Mouse (Mus musculus) hindbrain, embryonic 13.5 days (tissue): ENCODE data around the gene Stmn1. TPM values are rescaled to one million over a fixed set of nuclear protein-coding genes. Genes with fewer than 3 reads are reported as not detected.

ENCODE experiments used
- ATAC-seq: fragments of 200-750 bp; cut with Nextera tagmentation; 2 replicates; pipeline ENCODE4 v1.8.0; 2017; ENCODE audit warnings: moderate TSS enrichment; ENCODE audit not compliant: low FRiP score
- H3K27ac ChIP-seq: fragments of 300-500 bp; sonication (generic); 2 replicates; pipeline ENCODE4 v1.5.1; 2015; ENCODE audit warnings: inconsistent platforms, mild to moderate bottlenecking, moderate library complexity
- H3K27me3 ChIP-seq: fragments of 300-500 bp; sonication (generic); 2 replicates; pipeline ENCODE4 v1.6.1; 2015; ENCODE audit warnings: mild to moderate bottlenecking, inconsistent platforms
- H3K36me3 ChIP-seq: fragments of 300-500 bp; sonication (generic); 2 replicates; pipeline ENCODE4 v1.6.1; 2015; ENCODE audit warnings: mild to moderate bottlenecking, inconsistent platforms
- H3K4me1 ChIP-seq: fragments of 300-500 bp; sonication (generic); replicated peaks from 2 replicates; pipeline ENCODE4 v1.6.1; 2015; ENCODE audit warnings: inconsistent platforms
- H3K4me2 ChIP-seq: fragments of 300-500 bp; sonication (generic); 2 replicates; pipeline ENCODE4 v1.6.1; 2015; ENCODE audit warnings: inconsistent platforms, mild to moderate bottlenecking, moderate library complexity
- H3K4me3 ChIP-seq: fragments of 300-500 bp; sonication (generic); 2 replicates; pipeline ENCODE4 v1.5.1; 2015; ENCODE audit warnings: mild to moderate bottlenecking, inconsistent platforms
- H3K9ac ChIP-seq: fragments of 300-500 bp; sonication (generic); 2 replicates; pipeline ENCODE4 v1.6.1; 2015; ENCODE audit warnings: mild to moderate bottlenecking, inconsistent platforms
- H3K9me3 ChIP-seq: fragments of 300-500 bp; sonication (generic); 2 replicates; pipeline ENCODE4 v1.6.1; 2016; ENCODE audit warnings: inconsistent platforms
- WGBS: fragments of 180-500 bp; shearing (Covaris S2); methylation state at CpG from one replicate; pipeline ENCODE4 v1.1.7; 2015; 5-methylcytosine and 5-hydroxymethylcytosine counted together
- polyA plus RNA-seq: library from polyadenylated mRNA; unstranded; fragments of >200 nt; fragmentation: Nextera tagmentation; extraction: Ambion mirVana; gene quantifications from 2 replicates; pipeline ENCODE4 v1.2.1, GENCODE M21; 2015

Stmn1 gene
- polyA plus RNA-seq, 1 experiment from 2014 or later = 6,917 TPM

DNA sequence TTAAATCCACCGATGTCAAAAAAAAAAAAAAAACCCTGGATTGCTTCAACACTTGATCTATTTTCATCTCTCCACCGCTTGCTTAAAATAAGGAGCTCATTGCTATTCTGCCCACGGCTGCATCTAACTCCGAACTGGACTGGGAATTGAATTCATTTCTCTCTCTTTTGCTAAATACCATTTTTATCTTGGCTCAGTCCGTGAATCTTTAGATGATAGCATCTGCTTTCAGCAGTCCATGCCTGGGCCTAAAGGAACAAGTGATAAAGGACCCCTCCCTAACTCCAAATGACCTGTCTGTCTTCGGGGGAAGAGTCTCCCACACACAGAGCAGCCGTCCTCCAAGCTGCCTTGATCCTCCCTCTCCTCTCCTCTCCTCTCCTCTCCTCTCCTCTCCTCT, 23.2 kb upstream of the Stmn1 start:
- Histone ChIP-seq H3K9me3 (no peaks in the 10 kb centered on the region), H3K36me3 (no peaks in the 10 kb centered on the region), H3K9ac (no peak overlapping the region), H3K27me3 (no peaks in the 10 kb centered on the region), H3K27ac (peak overlapping the region; percentile 58; the same call in 1 of the 2 replicates), H3K4me3 (no peak overlapping the region), H3K4me2 (no peak overlapping the region), H3K4me1 (peaks cover 34% of the 10 kb centered on the region)
- ATAC-seq = no peak
- WGBS = 52% methylated on average over 7 of the region's 7 CpGs

- WGBS = 70% methylated on average over 1 of the region's 1 CpGs
- Histone ChIP-seq H3K27me3 (no peaks in the 10 kb centered on the region), H3K4me3 (no peak overlapping the region), H3K9me3 (no peaks in the 10 kb centered on the region), H3K36me3 (no peaks in the 10 kb centered on the region), H3K4me1 (peaks cover 40% of the 10 kb centered on the region), H3K4me2 (no peak overlapping the region), H3K27ac (0 out of 2 replicates have a peak overlapping the region, but pooled peaks have one; percentile 40), H3K9ac (no peak overlapping the region)
- ATAC-seq = no peak
Observed at GRCm38 (mm10) chr4:134445489-134445888, 22.6 kb upstream of the Stmn1 start.

- Histone ChIP-seq H3K27me3 (no peaks in the 10 kb centered on the region), H3K4me2 (no peak overlapping the region), H3K4me1 (peaks cover 51% of the 10 kb centered on the region), H3K9ac (no peak overlapping the region), H3K4me3 (no peak overlapping the region), H3K27ac (no peak overlapping the region), H3K9me3 (no peaks in the 10 kb centered on the region), H3K36me3 (no peaks in the 10 kb centered on the region)
- WGBS = 55% methylated on average over 23 of the region's 23 CpGs
- ATAC-seq = no peak
Observed at GRCm38 (mm10) chr4:134447966-134448365, 20.2 kb upstream of the Stmn1 start.

DNA sequence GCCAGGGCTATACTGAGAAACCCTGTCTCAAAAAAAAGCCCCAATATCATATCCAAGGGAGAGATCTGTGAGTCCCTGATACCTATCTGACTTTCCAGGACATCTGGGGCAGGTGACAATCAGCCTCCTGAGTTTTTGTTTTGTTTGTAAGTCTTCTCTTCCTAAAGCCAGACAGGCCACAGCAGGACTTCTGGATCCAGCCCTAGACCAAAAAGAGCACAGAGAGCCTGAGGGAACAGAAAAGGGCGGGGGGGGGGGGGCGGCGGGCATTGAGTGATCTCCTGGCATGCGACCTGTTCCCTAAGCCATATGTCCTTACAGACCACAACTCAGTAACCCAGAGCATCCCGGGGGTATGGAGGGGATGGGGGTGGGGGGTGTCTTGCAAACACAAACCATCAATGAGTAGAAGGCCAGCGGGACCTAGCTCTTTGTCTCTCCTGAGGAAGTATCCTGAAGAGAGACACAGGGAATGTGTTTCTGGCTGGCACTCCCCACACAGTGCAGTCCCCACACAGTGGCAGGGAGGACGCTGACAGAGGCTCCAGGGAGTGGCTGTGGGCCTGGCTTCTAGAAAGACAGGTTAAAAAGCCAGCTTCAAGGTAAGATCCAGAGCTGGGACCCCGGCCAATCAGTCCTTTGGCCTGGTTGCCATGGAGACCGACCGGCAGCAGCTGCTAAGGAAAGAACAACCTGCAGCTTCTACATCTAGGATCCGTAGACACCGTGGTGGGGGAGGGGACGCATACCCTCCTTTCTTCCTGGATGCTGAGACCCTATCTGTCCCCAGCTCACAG, 18.3 kb upstream of the Stmn1 start:
- Histone ChIP-seq H3K4me1 (peaks cover 60% of the 10 kb centered on the region), H3K27ac (peak overlapping the region; percentile 98), H3K9ac (peak overlapping the region; percentile 67), H3K4me2 (peak overlapping the region; percentile 32), H3K4me3 (no peak overlapping the region), H3K9me3 (no peaks in the 10 kb centered on the region), H3K36me3 (no peaks in the 10 kb centered on the region), H3K27me3 (0 out of 2 replicates have a peak, but pooled peaks cover 8% of the 10 kb centered on the region)
- 13% methylated on average over 13 of the region's 13 CpGs for WGBS
- peak; percentile 80 for ATAC-seq

DNA sequence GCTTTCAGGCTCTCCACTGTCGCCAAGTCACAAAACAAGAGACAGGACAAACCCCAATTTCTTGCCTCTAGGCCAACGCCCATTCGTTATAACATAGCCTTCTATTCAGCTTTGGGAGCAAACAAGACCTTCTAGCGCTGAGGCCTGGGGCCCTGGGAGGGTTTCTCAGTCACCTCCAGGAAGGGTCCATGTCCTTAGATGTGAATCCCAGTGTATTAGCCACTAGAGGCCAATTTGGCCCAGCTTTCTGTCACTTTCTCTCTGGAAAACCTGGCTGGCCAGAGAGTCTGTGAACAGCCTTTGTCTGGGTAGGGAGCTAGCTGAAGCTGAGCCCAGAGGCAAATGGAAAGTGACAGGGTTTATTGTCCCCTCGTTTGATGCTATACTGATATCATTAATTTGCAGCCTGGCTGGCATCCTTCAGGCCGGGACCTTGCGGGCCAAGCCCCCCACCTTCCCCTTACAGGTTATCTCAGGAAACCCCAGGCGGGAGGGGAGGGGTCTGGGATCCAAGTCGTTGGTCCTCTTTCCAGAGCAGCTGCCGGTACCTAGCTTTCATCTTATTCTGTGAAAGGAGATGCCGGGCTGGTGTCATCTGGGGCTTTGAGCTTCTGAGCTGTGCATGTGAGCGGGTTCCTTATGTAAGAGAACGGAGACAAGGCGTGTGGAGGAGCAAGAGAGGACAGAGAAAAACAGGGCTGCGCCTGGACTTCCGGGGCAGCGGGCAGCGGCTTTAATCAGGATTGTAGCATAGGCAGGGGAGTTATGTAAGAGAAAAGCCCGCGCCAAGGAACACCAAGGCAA, 17.5 kb upstream of the Stmn1 start:
- Histone ChIP-seq H3K4me3 (no peak overlapping the region), H3K9ac (peak overlapping the region; percentile 67), H3K27me3 (0 out of 2 replicates have a peak, but pooled peaks cover 8% of the 10 kb centered on the region), H3K4me2 (peak overlapping the region; percentile 32), H3K36me3 (no peaks in the 10 kb centered on the region), H3K9me3 (no peaks in the 10 kb centered on the region), H3K27ac (peak overlapping the region; percentile 98), H3K4me1 (peaks cover 57% of the 10 kb centered on the region)
- ATAC-seq = peak; percentile 47; the same call in 1 of the 2 replicates
- 10% methylated on average over 20 of the region's 20 CpGs for WGBS

DNA sequence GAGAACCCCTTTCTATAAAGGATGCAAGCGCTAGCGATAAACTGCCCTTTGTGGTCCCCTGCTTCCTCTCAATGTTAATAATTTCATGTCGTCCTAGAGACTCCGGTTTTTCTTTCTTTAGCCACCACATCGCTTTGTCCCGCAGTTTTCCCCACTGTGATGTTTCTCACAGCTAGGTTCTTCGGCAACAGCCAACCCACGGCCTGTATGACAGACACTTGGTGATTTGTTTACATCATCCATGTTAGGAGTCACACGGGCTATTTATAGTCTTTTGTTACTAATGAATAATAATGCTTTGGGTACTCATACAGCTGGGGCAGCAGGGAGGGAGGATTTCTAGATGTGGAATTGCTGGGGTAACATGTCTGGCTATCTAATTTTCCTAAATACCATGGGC, 16.6 kb upstream of the Stmn1 start:
- 0 out of 2 replicates have a peak, but pooled peaks cover 8% of the 10 kb centered on the region for H3K27me3 ChIP-seq
- peak overlapping the region; percentile 32; the same call in 1 of the 2 replicates for H3K4me2 ChIP-seq
- ATAC-seq = no peak
- H3K36me3 ChIP-seq = no peaks in the 10 kb centered on the region
- 40% methylated on average over 9 of the region's 9 CpGs for WGBS
- H3K9me3 ChIP-seq = no peaks in the 10 kb centered on the region
- H3K27ac ChIP-seq = peak overlapping the region; percentile 98
- H3K4me3 ChIP-seq = no peak overlapping the region
- H3K4me1 ChIP-seq = peaks cover 48% of the 10 kb centered on the region
- peak overlapping the region; percentile 67; the same call in 1 of the 2 replicates for H3K9ac ChIP-seq

- WGBS = 25% methylated on average over 34 of the region's 34 CpGs
- no peaks in the 10 kb centered on the region for H3K9me3 ChIP-seq
- ATAC-seq = no peak
- H3K4me1 ChIP-seq = peaks cover 37% of the 10 kb centered on the region
- H3K4me2 ChIP-seq = peak overlapping the region; percentile 40
- H3K36me3 ChIP-seq = no peaks in the 10 kb centered on the region
- 0 out of 2 replicates have a peak, but pooled peaks cover 8% of the 10 kb centered on the region for H3K27me3 ChIP-seq
- no peak overlapping the region for H3K4me3 ChIP-seq
- H3K9ac ChIP-seq = peak overlapping the region; percentile 55
- no peak overlapping the region for H3K27ac ChIP-seq
Observed at GRCm38 (mm10) chr4:134453619-134454400, 14.3 kb upstream of the Stmn1 start.

DNA sequence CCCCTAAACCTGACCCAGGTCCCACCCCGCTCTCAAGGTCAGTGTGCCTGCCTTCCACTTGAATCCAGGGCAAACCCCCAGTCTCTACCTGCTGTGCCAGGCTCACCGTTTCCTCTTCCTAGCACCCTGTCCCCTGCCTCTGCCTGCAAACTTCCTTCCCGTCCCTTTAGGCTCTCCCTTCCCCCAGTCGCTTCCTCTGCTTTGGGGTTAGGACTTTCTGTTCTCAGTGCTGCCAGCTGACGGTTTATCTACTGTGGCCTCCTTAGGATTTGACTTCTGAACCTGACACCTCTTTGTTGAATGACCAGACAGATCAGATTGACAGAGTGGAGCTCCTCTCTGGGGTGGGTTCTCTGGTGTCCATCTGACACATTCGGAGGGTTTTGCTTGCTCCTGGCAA, 12.8 kb upstream of the Stmn1 start:
- WGBS = 57% methylated on average over 6 of the region's 6 CpGs
- Histone ChIP-seq H3K4me2 (no peak overlapping the region), H3K9me3 (no peaks in the 10 kb centered on the region), H3K4me3 (no peak overlapping the region), H3K36me3 (no peaks in the 10 kb centered on the region), H3K27me3 (0 out of 2 replicates have a peak, but pooled peaks cover 8% of the 10 kb centered on the region), H3K27ac (no peak overlapping the region), H3K9ac (no peak overlapping the region), H3K4me1 (peaks cover 22% of the 10 kb centered on the region)
- ATAC-seq = no peak

GRCm38 (mm10) chr4:134457130-134457825, 10.8 kb upstream of the Stmn1 start:
- H3K27me3 ChIP-seq = 0 out of 2 replicates have a peak, but pooled peaks cover 10% of the 10 kb centered on the region
- H3K27ac ChIP-seq = no peak overlapping the region
- H3K9ac ChIP-seq = no peak overlapping the region
- peaks cover 8% of the 10 kb centered on the region for H3K4me1 ChIP-seq
- no peak for ATAC-seq
- H3K36me3 ChIP-seq = no peaks in the 10 kb centered on the region
- no peak overlapping the region for H3K4me3 ChIP-seq
- H3K9me3 ChIP-seq = no peaks in the 10 kb centered on the region
- H3K4me2 ChIP-seq = no peak overlapping the region
- 64% methylated on average over 7 of the region's 7 CpGs for WGBS

GRCm38 (mm10) chr4:134458856-134459255, 9.3 kb upstream of the Stmn1 start:
- peaks cover 2% of the 10 kb centered on the region for H3K4me1 ChIP-seq
- WGBS = 80% methylated on average over 5 of the region's 5 CpGs
- H3K27ac ChIP-seq = no peak overlapping the region
- H3K4me2 ChIP-seq = no peak overlapping the region
- H3K9me3 ChIP-seq = no peaks in the 10 kb centered on the region
- H3K9ac ChIP-seq = no peak overlapping the region
- H3K27me3 ChIP-seq = 0 out of 2 replicates have a peak, but pooled peaks cover 6% of the 10 kb centered on the region
- ATAC-seq = no peak
- no peak overlapping the region for H3K4me3 ChIP-seq
- H3K36me3 ChIP-seq = no peaks in the 10 kb centered on the region

- 87% methylated on average over 10 of the region's 10 CpGs for WGBS
- H3K9ac ChIP-seq = no peak overlapping the region
- H3K27ac ChIP-seq = no peak overlapping the region
- H3K4me3 ChIP-seq = no peak overlapping the region
- no peaks in the 10 kb centered on the region for H3K36me3 ChIP-seq
- H3K4me2 ChIP-seq = no peak overlapping the region
- ATAC-seq = no peak
- H3K27me3 ChIP-seq = 0 out of 2 replicates have a peak, but pooled peaks cover 2% of the 10 kb centered on the region
- no peaks in the 10 kb centered on the region for H3K9me3 ChIP-seq
- H3K4me1 ChIP-seq = peaks cover 2% of the 10 kb centered on the region
Observed at GRCm38 (mm10) chr4:134460277-134460676, 7.8 kb upstream of the Stmn1 start.
